Mouse (Mus musculus) heart, adult 2 months (tissue): ENCODE results near the gene Them7.

Experiments used
- CTCF ChIP-seq: fragments of 200-600 bp; IDR thresholded peaks from 2 replicates; pipeline ENCODE4 v1.8.1; 2022; ENCODE audit warnings: antibody characterized with exemption, mild to moderate bottlenecking, moderate library complexity
- EP300 ChIP-seq: fragments of 200-500 bp; IDR thresholded peaks from 2 replicates; pipeline ENCODE4 v1.6.1; 2011; ENCODE audit warnings: low read depth, low read length, control low read depth; ENCODE audit not compliant: insufficient read depth
- POLR2A ChIP-seq: fragments of 200-500 bp; IDR thresholded peaks from 2 replicates; pipeline ENCODE4 v1.6.1; 2011; ENCODE audit warnings: mild to moderate bottlenecking, low read depth, low read length, control low read depth; ENCODE audit not compliant: insufficient read depth

- TF ChIP-seq EP300 (no peak), CTCF (no peak), POLR2A (no peak)
Observed at GRCm38 (mm10) chr2:105380757-105381319, 156.7 kb downstream of the Them7 start.
